Comparison of ENCODE assay signal across 9 mouse cellular contexts in genomic region chr7:93336420-93336819, GRCm38 (mm10).
A peak's percentile ranks its signal among the peaks of the same experiment; 100 is the strongest.
DNase-seq lines count a peak whose midpoint lies in the region; ATAC-seq and TF ChIP-seq lines count a peak whose summit lies in the region.
"Had no signal": no experiment of that assay in that cellular context is flagged by ENCODE, and none has a peak within 500 bp of the region (broad histone marks: within the 10 kb centered on the region; RNA-seq: fewer than 3 reads in every experiment).

No protein-coding gene starts in this region.

- H3K27ac ChIP-seq in heart, embryonic 10.5 days, result no peak overlapping the region
- no peak overlapping the region for H3K27ac ChIP-seq in embryonic facial prominence, embryonic 11.5 days (replicated peaks; ENCODE audit: low read depth, low read length)
- H3K27ac ChIP-seq in kidney, postnatal 0 days, result no peak overlapping the region
- no peak overlapping the region for H3K27ac ChIP-seq in midbrain, embryonic 13.5 days
- H3K27ac ChIP-seq: heart, embryonic 13.5 days had no signal

- H3K4me1 ChIP-seq in heart, embryonic 10.5 days, result no peaks in the 10 kb centered on the region
- H3K4me1 ChIP-seq in embryonic facial prominence, embryonic 11.5 days (ENCODE audit: control insufficient read depth, insufficient read depth, low read length), result no peaks in the 10 kb centered on the region
- no peaks in the 10 kb centered on the region for H3K4me1 ChIP-seq in kidney, postnatal 0 days (replicated peaks; ENCODE audit: insufficient read depth, low read length)
- no peaks in the 10 kb centered on the region for H3K4me1 ChIP-seq in midbrain, embryonic 13.5 days (replicated peaks)
- H3K4me1 ChIP-seq: heart, embryonic 13.5 days had no signal

- DNase-seq in heart, postnatal 4 days, result peak; percentile 4
- DNase-seq in heart, embryonic 10.5 days (ENCODE audit: low spot score), result no peak
- DNase-seq in embryonic facial prominence, embryonic 11.5 days (ENCODE audit: low spot score), result peak; percentile 30
- peak; percentile 37 for DNase-seq in kidney, postnatal 0 days (ENCODE audit: low spot score)
- DNase-seq in spleen, postnatal 36 days (ENCODE audit: low spot score in 2 of 2), result no peak
- DNase-seq in lung, postnatal 4 days, result no peak
- DNase-seq in cerebellum, adult 8-10 months, result no peak

- WGBS in heart, embryonic 10.5 days, result 24% methylated on average over 1 of the region's 1 CpGs
- 17% methylated on average over 1 of the region's 1 CpGs for WGBS in embryonic facial prominence, embryonic 11.5 days
- WGBS in kidney, postnatal 0 days, result 8% methylated on average over 1 of the region's 1 CpGs
- WGBS in midbrain, embryonic 13.5 days, result 14% methylated on average over 1 of the region's 1 CpGs

- H3K9me3 ChIP-seq in heart, embryonic 10.5 days, result no peaks in the 10 kb centered on the region
- H3K9me3 ChIP-seq in embryonic facial prominence, embryonic 11.5 days (replicated peaks; ENCODE audit: control insufficient read depth, low read length), result no peaks in the 10 kb centered on the region
- no peaks in the 10 kb centered on the region for H3K9me3 ChIP-seq in kidney, postnatal 0 days (replicated peaks; ENCODE audit: low read length)
- no peaks in the 10 kb centered on the region for H3K9me3 ChIP-seq in midbrain, embryonic 13.5 days
- H3K9me3 ChIP-seq: heart, embryonic 13.5 days had no signal

- no peaks in the 10 kb centered on the region for H3K27me3 ChIP-seq in heart, embryonic 10.5 days (ENCODE audit: insufficient read depth, poor library complexity, severe bottlenecking)
- H3K27me3 ChIP-seq in embryonic facial prominence, embryonic 11.5 days (ENCODE audit: control insufficient read depth, insufficient read depth, low read length), result no peaks in the 10 kb centered on the region
- H3K27me3 ChIP-seq in kidney, postnatal 0 days (ENCODE audit: insufficient read depth, low read length), result no peaks in the 10 kb centered on the region
- H3K27me3 ChIP-seq in midbrain, embryonic 13.5 days, result no peaks in the 10 kb centered on the region
- H3K27me3 ChIP-seq: heart, embryonic 13.5 days had no signal

- TF ChIP-seq CTCF in kidney, postnatal 0 days (IDR thresholded peaks at IDR 0.05; ENCODE audit: low read depth), result peak; percentile 66

- H3K4me2 ChIP-seq in embryonic facial prominence, embryonic 11.5 days (ENCODE audit: low read depth, low read length), result no peak overlapping the region
- no peak overlapping the region for H3K4me2 ChIP-seq in kidney, postnatal 0 days (ENCODE audit: low read length)
- no peak overlapping the region for H3K4me2 ChIP-seq in midbrain, embryonic 13.5 days (replicated peaks)
- H3K4me2 ChIP-seq: heart, embryonic 13.5 days had no signal

- no peaks in the 10 kb centered on the region for H3K36me3 ChIP-seq in heart, embryonic 10.5 days
- H3K36me3 ChIP-seq in embryonic facial prominence, embryonic 11.5 days (replicated peaks; ENCODE audit: control insufficient read depth, insufficient read depth, low read depth, low read length), result no peaks in the 10 kb centered on the region
- H3K36me3 ChIP-seq in kidney, postnatal 0 days (ENCODE audit: insufficient read depth, low read length), result no peaks in the 10 kb centered on the region
- H3K36me3 ChIP-seq in midbrain, embryonic 13.5 days, result no peaks in the 10 kb centered on the region
- H3K36me3 ChIP-seq: heart, embryonic 13.5 days had no signal

- H3K4me3 ChIP-seq in heart, embryonic 10.5 days, result no peak overlapping the region
- no peak overlapping the region for H3K4me3 ChIP-seq in embryonic facial prominence, embryonic 11.5 days (ENCODE audit: low read depth, low read length)
- no peak overlapping the region for H3K4me3 ChIP-seq in kidney, postnatal 0 days (replicated peaks; ENCODE audit: low read depth, low read length)
- no peak overlapping the region for H3K4me3 ChIP-seq in midbrain, embryonic 13.5 days (replicated peaks)
- H3K4me3 ChIP-seq: heart, embryonic 13.5 days had no signal

- H3K9ac ChIP-seq in embryonic facial prominence, embryonic 11.5 days (replicated peaks; ENCODE audit: low read length), result no peak overlapping the region
- H3K9ac ChIP-seq in kidney, postnatal 0 days (ENCODE audit: low read depth, low read length), result no peak overlapping the region
- H3K9ac ChIP-seq in midbrain, embryonic 13.5 days (replicated peaks), result no peak overlapping the region
- H3K9ac ChIP-seq: heart, embryonic 13.5 days had no signal

- no peak; the same call in 1 of the 2 replicates for ATAC-seq in embryonic facial prominence, embryonic 11.5 days (replicated peaks; ENCODE audit: insufficient number of reproducible peaks, low FRiP score, low TSS enrichment, low read depth)
- ATAC-seq in kidney, postnatal 0 days (replicated peaks; ENCODE audit: low FRiP score, low read depth), result no peak
- peak; percentile 75 for ATAC-seq in midbrain, embryonic 13.5 days

Comparison
In these comparisons a context has a peak if more than half of its experiments do, and no peak if none do; other contexts are left out.
1. DNase-seq: peak in heart, postnatal 4 days (single experiment), embryonic facial prominence, embryonic 11.5 days (single experiment) and kidney, postnatal 0 days (single experiment); none in heart, embryonic 10.5 days (single experiment), spleen, postnatal 36 days (0 of 2), lung, postnatal 4 days (0 of 2) and cerebellum, adult 8-10 months (single experiment).